Mouse (Mus musculus) heart, adult 2 months (tissue): Measurements from ENCODE around the gene Atp1a1.

Experiments
- CTCF ChIP-seq: fragments of 200-600 bp; IDR thresholded peaks from 2 replicates; pipeline ENCODE4 v1.8.1; 2022; ENCODE audit warnings: antibody characterized with exemption, mild to moderate bottlenecking, moderate library complexity
- EP300 ChIP-seq: fragments of 200-500 bp; IDR thresholded peaks from 2 replicates; pipeline ENCODE4 v1.6.1; 2011; ENCODE audit warnings: low read depth, low read length, control low read depth; ENCODE audit not compliant: insufficient read depth

GRCm38 (mm10) chr3:101593266-101593651 is 11.2 kb downstream of the Atp1a1 start:
- TF ChIP-seq CTCF (no peak), EP300 (no peak)
